Comparison of ENCODE assay signal across 23 mouse cellular contexts in the genomic region with DNA sequence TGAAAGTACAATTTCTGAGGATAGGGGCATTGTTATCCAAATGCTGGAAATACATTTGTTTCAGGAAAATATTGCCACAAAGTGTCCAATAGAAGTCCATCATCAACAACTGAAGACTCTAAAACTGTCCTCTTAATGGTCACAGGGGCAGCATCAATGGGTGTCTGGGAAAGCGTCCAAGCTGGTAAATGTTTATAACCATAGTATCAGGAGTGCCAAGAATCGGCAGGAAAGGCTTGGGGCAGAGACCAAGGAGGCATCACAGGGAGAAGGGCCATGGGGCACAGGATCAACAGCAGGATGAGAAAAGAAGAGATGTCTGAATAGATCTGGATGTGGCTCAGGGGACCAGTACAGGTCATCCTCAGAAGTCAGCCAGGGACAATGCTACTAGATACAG.
A peak's percentile ranks its signal among the peaks of the same experiment; 100 is the strongest.
DNase-seq lines count a peak whose midpoint lies in the region; ATAC-seq and TF ChIP-seq lines count a peak whose summit lies in the region.
"Had no signal": no experiment of that assay in that cellular context is flagged by ENCODE, and none has a peak within 500 bp of the region (broad histone marks: within the 10 kb centered on the region; RNA-seq: fewer than 3 reads in every experiment).

No protein-coding gene starts in this region.

- 0 out of 2 replicates have a peak, but pooled peaks have one; percentile 36 for ATAC-seq in cerebellum, adult (ENCODE audit: insufficient number of reproducible peaks, low FRiP score, low TSS enrichment)
- ATAC-seq in kidney, embryonic 15.5 days (replicated peaks; ENCODE audit: low FRiP score), result no peak
- no peak for ATAC-seq in midbrain, embryonic 11.5 days (ENCODE audit: low FRiP score)
- ATAC-seq in midbrain, postnatal 0 days (ENCODE audit: low FRiP score), result no peak
- ATAC-seq: forebrain, embryonic 14.5 days; forebrain, postnatal 0 days; Patski had no signal

- H3K27ac ChIP-seq in kidney, adult 2 months (ENCODE audit: insufficient read depth, low read depth, low read length), result no peak overlapping the region
- no peak overlapping the region for H3K27ac ChIP-seq in kidney, embryonic 15.5 days
- no peak overlapping the region for H3K27ac ChIP-seq in midbrain, embryonic 11.5 days (ENCODE audit: low read depth, low read length)
- no peak overlapping the region for H3K27ac ChIP-seq in midbrain, postnatal 0 days (ENCODE audit: low read depth, low read length)
- H3K27ac ChIP-seq: embryonic facial prominence, embryonic 12.5 days; embryonic facial prominence, embryonic 15.5 days; gastrocnemius, adult 2 months; hindbrain, embryonic 12.5 days; hindbrain, embryonic 15.5 days had no signal

- no peak overlapping the region for H3K4me3 ChIP-seq in kidney, adult 2 months (ENCODE audit: insufficient read depth, low read depth, low read length)
- no peak overlapping the region for H3K4me3 ChIP-seq in kidney, embryonic 15.5 days (replicated peaks)
- H3K4me3 ChIP-seq in midbrain, embryonic 11.5 days (ENCODE audit: low read depth, low read length), result no peak overlapping the region
- no peak overlapping the region for H3K4me3 ChIP-seq in midbrain, postnatal 0 days (ENCODE audit: low read depth, low read length)
- H3K4me3 ChIP-seq: embryonic facial prominence, embryonic 12.5 days; embryonic facial prominence, embryonic 15.5 days; gastrocnemius, adult 2 months; hindbrain, embryonic 12.5 days; hindbrain, embryonic 15.5 days had no signal

- DNase-seq in cerebellum, postnatal 36 days, result no peak
- peak; percentile 81 for DNase-seq in kidney, adult 2 months
- peak; percentile 14 for DNase-seq in midbrain, embryonic 11.5 days (ENCODE audit: low spot score, missing footprints)
- DNase-seq in midbrain, postnatal 0 days (ENCODE audit: low spot score), result no peak
- peak; percentile 62 to 66 for DNase-seq in kidney, postnatal 36 days
- no peak for DNase-seq in lung, postnatal 4 days
- DNase-seq: adrenal gland, postnatal 10 days; adrenal gland, postnatal 36 days; cerebellum, adult 11 months; cerebellum, adult 9-11 months; forebrain, postnatal 0 days; gastrocnemius, adult 2 months; gastrocnemius, postnatal 14 days; heart, adult 11 months had no signal

- no peak overlapping the region for H3K9ac ChIP-seq in kidney, embryonic 15.5 days
- H3K9ac ChIP-seq in midbrain, embryonic 11.5 days (ENCODE audit: low read length), result no peak overlapping the region
- H3K9ac ChIP-seq in midbrain, postnatal 0 days (replicated peaks; ENCODE audit: low read length, poor library complexity, severe bottlenecking), result no peak overlapping the region
- H3K9ac ChIP-seq: embryonic facial prominence, embryonic 12.5 days; embryonic facial prominence, embryonic 15.5 days; forebrain, postnatal 0 days; hindbrain, embryonic 12.5 days; hindbrain, embryonic 15.5 days had no signal

- H3K36me3 ChIP-seq in kidney, adult 2 months (ENCODE audit: control insufficient read depth, insufficient read depth, low read length), result no peaks in the 10 kb centered on the region
- no peaks in the 10 kb centered on the region for H3K36me3 ChIP-seq in kidney, embryonic 15.5 days
- H3K36me3 ChIP-seq in midbrain, embryonic 11.5 days (ENCODE audit: control insufficient read depth, insufficient read depth, low read length), result no peaks in the 10 kb centered on the region
- no peaks in the 10 kb centered on the region for H3K36me3 ChIP-seq in midbrain, postnatal 0 days (ENCODE audit: insufficient read depth, low read length)
- H3K36me3 ChIP-seq: embryonic facial prominence, embryonic 12.5 days; embryonic facial prominence, embryonic 15.5 days; hindbrain, embryonic 12.5 days; hindbrain, embryonic 15.5 days had no signal

- H3K4me1 ChIP-seq in kidney, adult 2 months (ENCODE audit: control insufficient read depth, insufficient read depth, low read length), result no peaks in the 10 kb centered on the region
- H3K4me1 ChIP-seq in kidney, embryonic 15.5 days, result no peaks in the 10 kb centered on the region
- no peaks in the 10 kb centered on the region for H3K4me1 ChIP-seq in midbrain, embryonic 11.5 days (ENCODE audit: control insufficient read depth, insufficient read depth, low read length)
- no peaks in the 10 kb centered on the region for H3K4me1 ChIP-seq in midbrain, postnatal 0 days (ENCODE audit: insufficient read depth, low read length)
- H3K4me1 ChIP-seq: embryonic facial prominence, embryonic 12.5 days; embryonic facial prominence, embryonic 15.5 days; hindbrain, embryonic 12.5 days; hindbrain, embryonic 15.5 days had no signal

- TF ChIP-seq POLR2A in kidney, adult 2 months (IDR thresholded peaks at IDR 0.05; ENCODE audit: low read depth, low read length), result no peak

- no peak overlapping the region for H3K4me2 ChIP-seq in kidney, embryonic 15.5 days
- no peak overlapping the region for H3K4me2 ChIP-seq in midbrain, embryonic 11.5 days
- no peak overlapping the region for H3K4me2 ChIP-seq in midbrain, postnatal 0 days (ENCODE audit: low read depth, low read length, poor library complexity, severe bottlenecking)
- H3K4me2 ChIP-seq: embryonic facial prominence, embryonic 12.5 days; embryonic facial prominence, embryonic 15.5 days; heart, embryonic 11.5 days; hindbrain, embryonic 12.5 days; hindbrain, embryonic 15.5 days had no signal

- WGBS in kidney, adult 2 months, result 44% methylated on average over 2 of the region's 2 CpGs
- WGBS in kidney, embryonic 15.5 days, result 70% methylated on average over 2 of the region's 2 CpGs
- 86% methylated on average over 2 of the region's 2 CpGs for WGBS in midbrain, embryonic 11.5 days
- 72% methylated on average over 2 of the region's 2 CpGs for WGBS in midbrain, postnatal 0 days

- H3K9me3 ChIP-seq in kidney, embryonic 15.5 days (replicated peaks), result no peaks in the 10 kb centered on the region
- no peaks in the 10 kb centered on the region for H3K9me3 ChIP-seq in midbrain, embryonic 11.5 days (ENCODE audit: control insufficient read depth, low read length)
- no peaks in the 10 kb centered on the region for H3K9me3 ChIP-seq in midbrain, postnatal 0 days (ENCODE audit: low read length)
- H3K9me3 ChIP-seq: embryonic facial prominence, embryonic 12.5 days; embryonic facial prominence, embryonic 15.5 days; hindbrain, embryonic 12.5 days; hindbrain, embryonic 15.5 days had no signal

- TF ChIP-seq CTCF in kidney, adult 2 months (conservative IDR thresholded peaks at IDR 0.05; ENCODE audit: insufficient read depth, insufficient read length, low read depth, low read length), result no peak
- no peak for TF ChIP-seq CTCF in midbrain, postnatal 0 days (IDR thresholded peaks at IDR 0.05)

- no peaks in the 10 kb centered on the region for H3K27me3 ChIP-seq in kidney, adult 2 months (replicated peaks; ENCODE audit: control insufficient read depth, insufficient read depth, low read length)
- H3K27me3 ChIP-seq in kidney, embryonic 15.5 days, result no peaks in the 10 kb centered on the region
- no peaks in the 10 kb centered on the region for H3K27me3 ChIP-seq in midbrain, embryonic 11.5 days (ENCODE audit: control insufficient read depth, insufficient read depth, low read length)
- no peaks in the 10 kb centered on the region for H3K27me3 ChIP-seq in midbrain, postnatal 0 days (ENCODE audit: insufficient read depth, low read length)
- H3K27me3 ChIP-seq: embryonic facial prominence, embryonic 12.5 days; embryonic facial prominence, embryonic 15.5 days; hindbrain, embryonic 12.5 days; hindbrain, embryonic 15.5 days had no signal

Comparison
In these comparisons a context has a peak if more than half of its experiments do, and no peak if none do; other contexts are left out.
1. DNase-seq: peak in kidney, adult 2 months (single experiment), midbrain, embryonic 11.5 days (single experiment) and kidney, postnatal 36 days (2 of 2); none in cerebellum, postnatal 36 days (0 of 2), midbrain, postnatal 0 days (single experiment) and lung, postnatal 4 days (0 of 2).